Mouse (Mus musculus) olfactory bulb, adult 2 months (tissue): Measurements from ENCODE around the gene Clstn1. TPM values are rescaled to one million over a fixed set of nuclear protein-coding genes. Genes with fewer than 3 reads are reported as not detected.

Source experiments
- H3K27ac ChIP-seq: fragments of 200-500 bp; 2 replicates; pipeline ENCODE4 v1.5.1; 2012; ENCODE audit warnings: low read depth, low read length; ENCODE audit not compliant: insufficient read depth
- H3K4me1 ChIP-seq: fragments of 200-500 bp; 2 replicates; pipeline ENCODE4 v1.6.1; 2012; ENCODE audit warnings: low read length; ENCODE audit not compliant: control insufficient read depth, insufficient read depth
- H3K4me3 ChIP-seq: fragments of 200-500 bp; 2 replicates; pipeline ENCODE4 v1.5.1; 2012; ENCODE audit warnings: mild to moderate bottlenecking, low read depth, low read length, moderate library complexity; ENCODE audit not compliant: insufficient read depth
- CTCF ChIP-seq: fragments of 200-500 bp; IDR thresholded peaks from 2 replicates; pipeline ENCODE4 v1.5.1; 2012; ENCODE audit warnings: low read depth, mild to moderate bottlenecking, low read length, moderate library complexity; ENCODE audit not compliant: insufficient read depth
- POLR2A ChIP-seq: fragments of 200-500 bp; IDR thresholded peaks from 2 replicates; pipeline ENCODE4 v1.6.1; 2012; ENCODE audit warnings: mild to moderate bottlenecking, low read depth, low read length, moderate library complexity; ENCODE audit not compliant: insufficient read depth
- WGBS: fragments of 180-500 bp; shearing (Covaris S2); methylation state at CpG from one replicate; pipeline ENCODE4 v1.1.7; 2018; 5-methylcytosine and 5-hydroxymethylcytosine counted together
- polyA plus RNA-seq: library from polyadenylated mRNA; stranded (reverse); fragments of >200 nt; gene quantifications from 2 replicates; pipeline ENCODE4 v1.2.4, GENCODE M21; 2012; ENCODE audit warnings: low replicate concordance; ENCODE audit not compliant: missing spikeins, insufficient read depth, insufficient read length

Gene Clstn1
- 68.1 and 138 TPM in 2 replicates for polyA plus RNA-seq

GRCm38 (mm10) chr4:149586044-149586782 is at the start of gene Clstn1:
Clstn1 (plus strand) TSS chr4:149586468.
- Histone ChIP-seq H3K4me3 (peak within 1 kb of the TSS; percentile 92), H3K27ac (peak within 1 kb of the TSS; percentile 18; the same call in 1 of the 2 replicates), H3K4me1 (peaks cover 12% of the 10 kb centered on the region)
- no peak for TF ChIP-seq CTCF
- peak; percentile 39; the same call in 1 of the 2 replicates for TF ChIP-seq POLR2A
- 1% methylated on average over 92 of the region's 103 CpGs for WGBS

GRCm38 (mm10) chr4:149539441-149539840 is 46.8 kb upstream of the Clstn1 start:
- 75% methylated on average over 8 of the region's 8 CpGs for WGBS
- no peak overlapping the region for H3K4me3 ChIP-seq
- TF ChIP-seq POLR2A (no peak), CTCF (no peak)
- peaks cover 6% of the 10 kb centered on the region; the same call in 1 of the 2 replicates for H3K4me1 ChIP-seq
- H3K27ac ChIP-seq: no peak overlapping the region

GRCm38 (mm10) chr4:149541935-149542334 is 44.3 kb upstream of the Clstn1 start:
- H3K4me3 ChIP-seq: no peak overlapping the region
- peaks cover 6% of the 10 kb centered on the region; the same call in 1 of the 2 replicates for H3K4me1 ChIP-seq
- no peak overlapping the region for H3K27ac ChIP-seq
- 55% methylated on average over 5 of the region's 5 CpGs for WGBS
- TF ChIP-seq CTCF: no peak
- TF ChIP-seq POLR2A: no peak

- TF ChIP-seq POLR2A: no peak
- TF ChIP-seq CTCF: no peak
- peaks cover 6% of the 10 kb centered on the region; the same call in 1 of the 2 replicates for H3K4me1 ChIP-seq
- 80% methylated on average over 12 of the region's 12 CpGs for WGBS
- no peak overlapping the region for H3K27ac ChIP-seq
- H3K4me3 ChIP-seq: no peak overlapping the region
Measured at GRCm38 (mm10) chr4:149542431-149542830, 43.8 kb upstream of the Clstn1 start.

GRCm38 (mm10) chr4:149542927-149543553 is 43.2 kb upstream of the Clstn1 start:
- Histone ChIP-seq H3K4me1 (peaks cover 6% of the 10 kb centered on the region; the same call in 1 of the 2 replicates), H3K27ac (no peak overlapping the region), H3K4me3 (no peak overlapping the region)
- WGBS: 40% methylated on average over 10 of the region's 10 CpGs
- TF ChIP-seq CTCF: no peak
- no peak for TF ChIP-seq POLR2A

GRCm38 (mm10) chr4:149544892-149545291 is 41.4 kb upstream of the Clstn1 start:
- Histone ChIP-seq H3K4me1 (no peaks in the 10 kb centered on the region), H3K27ac (no peak overlapping the region), H3K4me3 (no peak overlapping the region)
- 89% methylated on average over 8 of the region's 8 CpGs for WGBS
- no peak for TF ChIP-seq CTCF
- TF ChIP-seq POLR2A: no peak

- Histone ChIP-seq H3K4me3 (no peak overlapping the region), H3K27ac (no peak overlapping the region), H3K4me1 (no peaks in the 10 kb centered on the region)
- WGBS: 92% methylated on average over 9 of the region's 9 CpGs
- TF ChIP-seq POLR2A: no peak
- no peak for TF ChIP-seq CTCF
Measured at GRCm38 (mm10) chr4:149546797-149547444, 39.3 kb upstream of the Clstn1 start.

- H3K4me1 ChIP-seq: no peaks in the 10 kb centered on the region
- TF ChIP-seq CTCF (no peak), POLR2A (no peak)
- H3K27ac ChIP-seq: no peak overlapping the region
- H3K4me3 ChIP-seq: no peak overlapping the region
- WGBS: 87% methylated on average over 6 of the region's 6 CpGs
Measured at GRCm38 (mm10) chr4:149547523-149547922, 38.7 kb upstream of the Clstn1 start.

- 56% methylated on average over 9 of the region's 9 CpGs for WGBS
- Histone ChIP-seq H3K4me1 (no peaks in the 10 kb centered on the region), H3K4me3 (no peak overlapping the region), H3K27ac (no peak overlapping the region)
- TF ChIP-seq CTCF: no peak
Measured at GRCm38 (mm10) chr4:149549221-149549925, 36.9 kb upstream of the Clstn1 start.
